Mouse (Mus musculus) megakaryocyte progenitor cell, adult 5-6 weeks (primary cell): ENCODE results near the gene Ppp1r16b. TPM values are rescaled to one million over a fixed set of nuclear protein-coding genes. Genes with fewer than 3 reads are reported as not detected.

Experiments used
- ATAC-seq: replicated peaks from 2 replicates; pipeline ENCODE4 v1.8.0; 2016; ENCODE audit warnings: mild to moderate bottlenecking, moderate TSS enrichment, inconsistent platforms; ENCODE audit not compliant: poor library complexity
- total RNA-seq, 2 experiments: library from RNA; stranded (forward) in 1 of 2; stranded (reverse) in 1 of 2; fragments of 157-497, 149-512 nt in 1 of 2; fragments of 200-1000 nt in 1 of 2; gene quantifications; 2 replicates each; pipeline versions ENCODE4 v1.2.3 to v1.2.4; 2015 to 2017

Ppp1r16b gene
- total RNA-seq (2015) (0.17 and 0.30 TPM in 2 replicates), total RNA-seq (2017) (0.07 and 0.08 TPM in 2 replicates)

DNA sequence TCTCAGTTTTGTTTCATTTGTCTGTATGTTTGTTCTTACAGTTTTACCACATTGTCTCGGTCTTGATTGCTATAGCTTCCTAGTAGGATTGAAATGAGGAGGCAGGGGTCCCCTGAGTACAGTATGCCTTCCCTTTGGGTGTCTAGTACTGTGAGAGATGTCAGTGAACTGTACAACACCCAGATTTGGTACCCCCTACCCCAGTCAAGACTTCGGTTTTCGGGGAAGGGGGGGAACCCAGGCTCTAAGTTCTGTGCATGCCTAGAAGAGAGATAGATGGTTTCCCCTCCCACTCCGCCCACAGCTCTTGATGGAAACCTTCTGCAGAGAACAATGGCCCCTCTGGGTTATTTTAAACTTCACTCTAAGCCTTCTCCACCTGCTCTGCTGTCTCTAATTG, at the start of gene Ppp1r16b:
TSS of gene Ppp1r16b (plus strand) at position 301 of the 400 bp plus-strand sequence.
- no peak for ATAC-seq

DNA sequence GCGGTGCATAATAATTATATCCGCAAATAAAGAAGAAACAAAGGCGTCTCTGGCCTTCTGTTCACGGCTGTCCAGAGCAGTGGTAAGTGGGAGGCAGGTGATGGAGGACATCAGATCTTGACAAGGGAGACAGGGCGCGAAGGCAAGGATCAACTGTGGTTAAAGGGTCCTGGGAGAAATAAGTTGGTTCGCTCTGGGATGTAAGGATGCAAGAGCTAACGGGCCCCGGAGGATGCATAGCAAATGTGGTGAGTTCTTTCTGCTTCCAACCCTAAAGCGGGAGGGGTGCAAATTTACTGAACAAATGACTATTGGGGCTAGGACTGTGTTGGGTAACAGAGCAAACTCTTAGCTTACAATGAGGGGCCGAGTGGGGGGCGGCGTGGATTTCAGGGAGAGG, 49.5 kb upstream of the Ppp1r16b start:
- no peak for ATAC-seq

- no peak for ATAC-seq
Observed at GRCm38 (mm10) chr2:158616296-158616695, 48.9 kb upstream of the Ppp1r16b start.

DNA sequence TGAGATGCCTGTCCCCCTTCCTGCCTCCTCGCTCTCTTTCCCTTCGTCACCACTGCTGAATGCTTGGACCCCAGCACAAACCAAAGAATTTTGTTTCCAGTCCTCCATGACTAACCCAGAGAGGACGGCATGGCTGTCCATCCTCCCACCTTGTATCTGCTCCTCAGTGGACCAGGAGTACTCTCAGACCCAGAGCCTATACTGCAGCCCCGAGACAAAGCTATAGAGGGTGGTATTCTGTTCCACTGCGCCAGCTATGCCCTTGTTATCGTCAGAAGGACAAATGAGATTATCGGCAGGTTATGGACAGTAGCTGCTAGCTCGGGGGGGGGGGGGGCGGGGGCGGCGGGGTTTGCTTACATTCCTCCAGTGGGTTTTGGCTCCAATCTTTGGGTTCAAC, 48.4 kb upstream of the Ppp1r16b start:
- ATAC-seq: no peak

GRCm38 (mm10) chr2:158624718-158625222, 40.4 kb upstream of the Ppp1r16b start, which contains the start of gene Actr5:
TSS of gene Actr5 (plus strand) at chr2:158624888.
- peak; percentile 97 for ATAC-seq

GRCm38 (mm10) chr2:158625231-158625630, 40.0 kb upstream of the Ppp1r16b start:
- ATAC-seq: peak; percentile 5; the same call in 1 of the 2 replicates

GRCm38 (mm10) chr2:158625697-158626096, 39.5 kb upstream of the Ppp1r16b start:
- ATAC-seq: no peak

- no peak for ATAC-seq
Observed at GRCm38 (mm10) chr2:158628858-158629257, 36.3 kb upstream of the Ppp1r16b start.

DNA sequence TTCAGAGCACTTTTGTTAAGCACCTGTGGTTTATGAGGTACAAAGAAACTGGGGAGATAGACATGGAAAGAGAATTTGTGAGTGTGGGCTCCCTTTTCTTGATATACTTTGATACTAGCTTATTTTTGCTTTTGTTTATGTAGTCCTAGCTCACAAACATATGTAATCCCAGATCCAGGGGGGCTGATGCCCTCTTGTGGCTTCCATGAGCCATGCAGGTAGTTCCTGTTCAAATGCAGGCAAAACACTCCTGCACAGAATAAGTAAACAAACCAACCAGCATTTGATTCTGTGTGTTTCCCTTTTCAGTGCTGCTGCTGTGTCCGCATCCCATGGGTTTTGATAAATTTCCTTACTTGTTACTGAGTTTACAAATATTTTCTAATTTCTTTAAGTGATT, 35.8 kb upstream of the Ppp1r16b start:
- 0 out of 2 replicates have a peak, but pooled peaks have one; percentile 17 for ATAC-seq

GRCm38 (mm10) chr2:158631873-158632272, 33.3 kb upstream of the Ppp1r16b start:
- ATAC-seq: no peak

DNA sequence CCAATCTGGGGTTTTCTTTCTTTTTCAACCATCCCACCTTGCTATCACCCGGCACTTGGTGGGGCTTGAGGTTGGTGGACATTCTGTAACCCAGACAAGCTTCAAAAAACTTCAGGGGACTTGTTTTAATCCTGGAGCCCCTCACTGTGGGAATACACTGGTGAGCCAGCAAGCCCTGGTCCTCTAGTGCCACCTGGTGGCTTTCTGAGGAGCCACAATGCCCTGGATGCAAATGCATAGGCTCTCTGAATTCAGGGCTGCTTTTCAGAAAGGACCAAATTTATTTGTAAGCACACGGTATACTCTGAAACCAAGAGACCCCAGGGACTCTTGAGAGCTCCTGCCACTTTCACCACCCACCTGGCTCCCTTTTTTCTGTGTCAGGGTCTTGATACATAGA, 23.3 kb upstream of the Ppp1r16b start:
- ATAC-seq: peak; percentile 88; the same call in 1 of the 2 replicates

DNA sequence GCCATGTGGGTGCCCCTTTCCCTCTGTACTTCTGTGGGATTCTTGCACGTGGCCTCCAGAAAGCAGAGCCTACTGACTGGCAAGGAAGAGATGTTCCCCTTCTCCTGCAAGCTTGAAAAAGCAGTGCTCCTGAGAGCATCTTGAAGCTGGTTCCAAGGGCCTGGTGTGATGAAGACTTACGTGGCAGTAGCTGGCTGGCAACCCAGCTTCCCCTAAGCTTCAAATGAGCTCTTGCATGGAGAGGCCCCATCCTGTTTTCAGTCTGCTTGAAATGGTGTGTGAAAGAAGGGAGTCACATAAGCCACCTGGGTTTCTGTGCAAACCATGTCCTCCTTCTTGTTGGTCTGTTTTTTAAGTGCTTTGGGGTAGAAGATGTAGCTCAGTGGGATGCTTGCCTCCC, 22.6 kb upstream of the Ppp1r16b start:
- no peak for ATAC-seq

DNA sequence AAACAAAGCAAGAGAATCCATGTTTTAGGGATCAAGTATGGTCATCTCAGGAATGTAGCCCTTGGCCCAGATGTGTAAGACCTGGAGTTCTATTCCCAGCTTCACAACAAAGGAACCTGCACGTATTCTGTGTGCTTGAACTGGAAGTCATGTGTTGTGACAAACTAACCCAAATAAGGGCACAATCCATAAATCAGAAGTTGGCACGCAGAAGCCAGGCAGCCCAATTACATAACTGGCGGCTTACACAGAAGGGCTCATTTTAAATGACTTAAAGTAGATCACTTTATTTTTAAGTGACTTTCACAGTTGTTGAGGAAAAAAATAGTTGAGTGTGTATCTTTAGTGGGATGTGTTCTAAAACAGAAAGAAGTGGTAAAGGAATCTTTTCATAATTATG, 21.4 kb upstream of the Ppp1r16b start:
- ATAC-seq: no peak

- ATAC-seq: peak; percentile 82
Observed at GRCm38 (mm10) chr2:158651159-158651908, 13.9 kb upstream of the Ppp1r16b start.

DNA sequence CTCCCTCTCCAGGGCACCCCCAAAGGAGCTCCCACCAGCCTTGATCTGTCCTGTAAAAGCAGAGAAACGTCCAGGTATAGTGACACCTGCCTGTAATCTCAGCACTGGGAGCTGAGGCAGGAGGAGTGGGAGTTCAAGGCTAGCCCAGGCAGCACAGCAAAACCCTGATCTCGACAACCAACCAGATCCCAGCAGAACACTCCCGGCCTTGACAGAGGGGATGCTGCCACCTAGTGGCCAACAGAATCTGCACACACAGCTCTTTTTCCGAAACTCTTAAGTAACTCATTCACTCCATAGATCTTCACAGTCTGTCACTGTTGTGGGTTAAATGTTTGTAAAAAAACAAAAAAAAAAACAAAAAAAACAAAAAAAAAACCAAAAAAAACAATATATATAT, 12.2 kb upstream of the Ppp1r16b start:
- ATAC-seq: peak; percentile 79

DNA sequence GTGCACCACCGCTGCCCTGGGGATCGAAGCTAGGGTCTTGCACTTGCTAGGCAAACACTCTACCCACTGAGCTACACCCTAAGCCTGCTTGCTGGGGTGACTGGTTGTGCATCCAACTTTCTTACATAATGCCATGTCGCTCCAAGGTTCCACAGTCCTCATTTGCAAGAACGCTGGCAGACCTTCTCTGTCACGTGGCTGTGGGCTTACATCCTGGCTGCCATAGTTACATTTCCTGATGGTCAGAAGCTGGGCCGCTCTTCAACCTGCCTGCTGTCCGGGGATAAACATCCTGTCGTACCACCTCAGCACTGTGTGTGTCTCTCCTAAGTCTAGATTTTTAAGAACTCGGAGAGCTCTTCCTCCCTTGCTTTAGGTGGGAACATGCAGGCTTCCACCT, 10.5 kb upstream of the Ppp1r16b start:
- ATAC-seq: no peak

- no peak for ATAC-seq
Observed at GRCm38 (mm10) chr2:158655806-158656205, 9.4 kb upstream of the Ppp1r16b start.

GRCm38 (mm10) chr2:158658822-158659221, 6.4 kb upstream of the Ppp1r16b start:
- peak; percentile 78 for ATAC-seq

GRCm38 (mm10) chr2:158659346-158659745, 5.9 kb upstream of the Ppp1r16b start:
- peak; percentile 7; the same call in 1 of the 2 replicates for ATAC-seq

DNA sequence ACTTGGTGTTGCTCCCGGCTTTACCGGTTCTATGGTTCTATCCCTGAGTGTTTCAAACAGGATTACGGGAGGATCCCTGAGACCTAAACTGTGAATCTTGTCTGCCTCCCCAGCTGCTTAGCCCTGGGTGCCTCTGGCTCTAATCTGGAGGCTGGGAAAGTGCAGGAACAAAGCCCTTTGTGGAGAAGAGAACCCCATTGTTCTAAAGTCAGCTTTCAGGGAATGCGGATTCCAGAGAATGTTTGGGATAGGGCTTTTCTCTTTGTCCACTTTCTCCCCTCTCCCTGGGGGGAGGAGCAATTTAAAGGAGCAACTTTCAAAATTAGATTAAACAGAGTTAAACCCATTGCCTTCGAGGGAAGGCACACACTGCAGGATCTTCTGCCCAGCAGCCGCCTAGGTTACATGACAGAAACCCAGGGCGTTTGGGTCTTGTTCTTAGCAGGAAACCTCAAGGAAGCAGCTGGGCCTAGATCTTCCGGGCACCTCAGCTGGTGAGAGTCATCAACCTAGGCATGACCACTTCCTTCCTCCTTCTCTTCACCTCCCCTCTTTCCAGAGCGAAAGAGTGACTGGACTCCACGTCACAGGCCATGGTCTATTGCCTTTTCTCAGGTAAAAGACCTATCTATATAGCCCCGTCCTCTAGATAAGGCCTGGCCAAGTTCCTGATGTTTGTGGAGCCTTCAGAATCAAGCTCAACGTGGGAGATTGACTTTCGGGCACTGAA, 1.0 kb downstream of the Ppp1r16b start:
- peak; percentile 86 for ATAC-seq

- peak; percentile 49 for ATAC-seq
Observed at GRCm38 (mm10) chr2:158667022-158667670, 1.9 kb downstream of the Ppp1r16b start.
